Mouse (Mus musculus): Measurements from ENCODE around the gene Trim39. TPM values are rescaled to one million over a fixed set of nuclear protein-coding genes. Genes with fewer than 3 reads are reported as not detected.
A peak's percentile ranks its signal among the peaks of the same experiment; 100 is the strongest.

The Trim39 gene
- polyA plus RNA-seq, 1 experiment from 2014 or later = 24.2 TPM

GRCm38 (mm10) chr17:36270956-36271585 lies 976 bp downstream of the Trim39 start:
- Histone ChIP-seq H3K27me3 (replicated peaks; ENCODE audit: low read depth, poor library complexity, severe bottlenecking) (no peaks in the 10 kb centered on the region), H3K9me3 (no peaks in the 10 kb centered on the region), H3K36me3 (replicated peaks) (peaks cover 59% of the 10 kb centered on the region), H3K4me3 (peak overlapping the region; percentile 96), H3K4me1 (peaks cover 27% of the 10 kb centered on the region), H3K27ac (replicated peaks) (peak overlapping the region; percentile 99)
- DNase-seq (ENCODE audit: low spot score) = peak; percentile 92
- under 1% methylated on average over 84 of the region's 84 CpGs for WGBS

- 75% methylated on average over 5 of the region's 5 CpGs for WGBS
- no peak overlapping the region for H3K27ac ChIP-seq (replicated peaks)
- H3K4me3 ChIP-seq = no peak overlapping the region
- DNase-seq (ENCODE audit: low spot score) = no peak
- H3K27me3 ChIP-seq (replicated peaks; ENCODE audit: low read depth, poor library complexity, severe bottlenecking) = no peaks in the 10 kb centered on the region
- peaks cover 10% of the 10 kb centered on the region for H3K4me1 ChIP-seq
- peaks cover 79% of the 10 kb centered on the region for H3K36me3 ChIP-seq (replicated peaks)
- H3K9me3 ChIP-seq = no peaks in the 10 kb centered on the region
Measured at GRCm38 (mm10) chr17:36265834-36266233, 6.2 kb downstream of the Trim39 start.

GRCm38 (mm10) chr17:36264273-36264925 lies 7.6 kb downstream of the Trim39 start:
- Histone ChIP-seq H3K9me3 (no peaks in the 10 kb centered on the region), H3K4me3 (no peak overlapping the region), H3K27me3 (replicated peaks; ENCODE audit: low read depth, poor library complexity, severe bottlenecking) (no peaks in the 10 kb centered on the region), H3K4me1 (no peaks in the 10 kb centered on the region), H3K36me3 (replicated peaks) (peaks cover 93% of the 10 kb centered on the region), H3K27ac (replicated peaks) (no peak overlapping the region)
- no peak for DNase-seq (ENCODE audit: low spot score)
- 91% methylated on average over 3 of the region's 3 CpGs for WGBS

GRCm38 (mm10) chr17:36261511-36262166 lies 10.4 kb downstream of the Trim39 start:
- peaks cover 81% of the 10 kb centered on the region for H3K36me3 ChIP-seq (replicated peaks)
- no peak overlapping the region for H3K4me3 ChIP-seq
- 89% methylated on average over 9 of the region's 9 CpGs for WGBS
- peaks cover 10% of the 10 kb centered on the region for H3K4me1 ChIP-seq
- H3K27me3 ChIP-seq (replicated peaks; ENCODE audit: low read depth, poor library complexity, severe bottlenecking) = no peaks in the 10 kb centered on the region
- H3K9me3 ChIP-seq = no peaks in the 10 kb centered on the region
- DNase-seq (ENCODE audit: low spot score) = no peak
- no peak overlapping the region for H3K27ac ChIP-seq (replicated peaks)

- peak within 1 kb of the TSS; percentile 88 for H3K4me3 ChIP-seq
- 49% methylated on average over 6 of the region's 6 CpGs for WGBS
- peaks cover 12% of the 10 kb centered on the region for H3K4me1 ChIP-seq
- no peak for DNase-seq (ENCODE audit: low spot score)
- peaks cover 50% of the 10 kb centered on the region for H3K36me3 ChIP-seq (replicated peaks)
- peaks cover 6% of the 10 kb centered on the region for H3K27me3 ChIP-seq (replicated peaks; ENCODE audit: low read depth, poor library complexity, severe bottlenecking)
- H3K27ac ChIP-seq (replicated peaks) = peak within 1 kb of the TSS; percentile 90
- H3K9me3 ChIP-seq = no peaks in the 10 kb centered on the region
Measured at GRCm38 (mm10) chr17:36257969-36258368, 14.1 kb downstream of the Trim39 start, which contains the start of gene Rpp21. Gene Rpp21, minus strand, starts transcription at chr17:36258069.

GRCm38 (mm10) chr17:36257241-36257947 lies 14.7 kb downstream of the Trim39 start:
- no peaks in the 10 kb centered on the region for H3K9me3 ChIP-seq
- H3K4me3 ChIP-seq = peak overlapping the region; percentile 88
- H3K27me3 ChIP-seq (replicated peaks; ENCODE audit: low read depth, poor library complexity, severe bottlenecking) = peaks cover 12% of the 10 kb centered on the region
- WGBS = under 1% methylated on average over 37 of the region's 37 CpGs
- H3K27ac ChIP-seq (replicated peaks) = peak overlapping the region; percentile 90
- peak; percentile 77 for DNase-seq (ENCODE audit: low spot score)
- peaks cover 12% of the 10 kb centered on the region for H3K4me1 ChIP-seq
- peaks cover 44% of the 10 kb centered on the region for H3K36me3 ChIP-seq (replicated peaks)

- Histone ChIP-seq H3K36me3 (replicated peaks) (peaks cover 4% of the 10 kb centered on the region; the same call in 1 of the 2 replicates), H3K27ac (replicated peaks) (no peak overlapping the region), H3K27me3 (replicated peaks; ENCODE audit: low read depth, poor library complexity, severe bottlenecking) (peaks cover 49% of the 10 kb centered on the region), H3K4me1 (peaks cover 20% of the 10 kb centered on the region), H3K4me3 (no peak overlapping the region), H3K9me3 (no peaks in the 10 kb centered on the region)
- no peak for DNase-seq (ENCODE audit: low spot score)
- 56% methylated on average over 6 of the region's 6 CpGs for WGBS
Measured at GRCm38 (mm10) chr17:36253087-36253600, 18.9 kb downstream of the Trim39 start.

- no peak overlapping the region for H3K27ac ChIP-seq (replicated peaks)
- H3K27me3 ChIP-seq (replicated peaks; ENCODE audit: low read depth, poor library complexity, severe bottlenecking) = peaks cover 57% of the 10 kb centered on the region
- peaks cover 14% of the 10 kb centered on the region for H3K4me1 ChIP-seq
- peak; percentile 52 for DNase-seq (ENCODE audit: low spot score)
- no peaks in the 10 kb centered on the region for H3K9me3 ChIP-seq
- H3K36me3 ChIP-seq (replicated peaks) = peaks cover 4% of the 10 kb centered on the region; the same call in 1 of the 2 replicates
- peak overlapping the region; percentile 46 for H3K4me3 ChIP-seq
- WGBS = 13% methylated on average over 25 of the region's 25 CpGs
Measured at GRCm38 (mm10) chr17:36252250-36252876, 19.7 kb downstream of the Trim39 start.

GRCm38 (mm10) chr17:36248886-36249285 lies 23.2 kb downstream of the Trim39 start:
- H3K27ac ChIP-seq (replicated peaks) = no peak overlapping the region
- peaks cover 57% of the 10 kb centered on the region for H3K27me3 ChIP-seq (replicated peaks; ENCODE audit: low read depth, poor library complexity, severe bottlenecking)
- H3K9me3 ChIP-seq = no peaks in the 10 kb centered on the region
- WGBS = 26% methylated on average over 33 of the region's 33 CpGs
- H3K4me1 ChIP-seq = peaks cover 8% of the 10 kb centered on the region; the same call in 1 of the 2 replicates
- 0 out of 2 replicates have a peak overlapping the region, but pooled peaks have one; percentile 26 for H3K4me3 ChIP-seq
- no peak for DNase-seq (ENCODE audit: low spot score)
- no peaks in the 10 kb centered on the region for H3K36me3 ChIP-seq (replicated peaks)

- no peak overlapping the region for H3K4me3 ChIP-seq
- no peaks in the 10 kb centered on the region for H3K36me3 ChIP-seq (replicated peaks)
- H3K4me1 ChIP-seq = peaks cover 8% of the 10 kb centered on the region
- H3K27ac ChIP-seq (replicated peaks) = no peak overlapping the region
- H3K27me3 ChIP-seq (replicated peaks; ENCODE audit: low read depth, poor library complexity, severe bottlenecking) = peaks cover 31% of the 10 kb centered on the region
- DNase-seq (ENCODE audit: low spot score) = no peak
- WGBS = 92% methylated on average over 2 of the region's 2 CpGs
- H3K9me3 ChIP-seq = no peaks in the 10 kb centered on the region
Measured at GRCm38 (mm10) chr17:36245741-36246140, 26.3 kb downstream of the Trim39 start.

GRCm38 (mm10) chr17:36244031-36244430 lies 28.0 kb downstream of the Trim39 start:
- Histone ChIP-seq H3K27ac (replicated peaks) (no peak overlapping the region), H3K4me3 (no peak overlapping the region), H3K27me3 (replicated peaks; ENCODE audit: low read depth, poor library complexity, severe bottlenecking) (peaks cover 17% of the 10 kb centered on the region), H3K36me3 (replicated peaks) (no peaks in the 10 kb centered on the region), H3K9me3 (no peaks in the 10 kb centered on the region), H3K4me1 (peaks cover 13% of the 10 kb centered on the region)
- 25% methylated on average over 5 of the region's 5 CpGs for WGBS
- DNase-seq (ENCODE audit: low spot score) = no peak

All from embryonic facial prominence, embryonic 10.5 days (tissue).